Mouse (Mus musculus): ENCODE data around the gene Sohlh1.

DNA sequence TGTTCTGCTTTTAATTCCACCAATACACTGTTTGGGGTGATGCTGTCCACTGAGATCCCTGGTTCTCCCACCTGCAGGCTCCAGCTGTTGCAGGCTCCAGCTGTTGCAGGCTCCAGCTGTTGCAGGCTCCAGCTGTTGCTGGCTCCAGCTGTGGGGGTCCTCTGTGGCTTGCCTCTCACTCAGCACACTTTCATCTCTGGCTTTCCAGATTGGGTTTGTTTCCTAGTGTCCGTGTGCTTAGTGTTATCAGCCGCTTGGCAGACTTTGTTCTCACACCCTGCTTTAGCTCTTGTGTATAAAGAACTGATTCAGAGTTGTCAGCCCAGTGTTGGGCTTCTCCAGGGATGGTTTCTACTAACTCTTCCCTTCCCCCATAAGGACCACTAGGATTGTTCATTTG lies 49.4 kb downstream of the Sohlh1 start:
- TF ChIP-seq CTCF (IDR thresholded peaks at IDR 0.05; ENCODE audit: control insufficient read depth, insufficient read depth, low read length), result no peak
- no peak for TF ChIP-seq POLR2A (IDR thresholded peaks at IDR 0.05; ENCODE audit: borderline replicate concordance, control insufficient read depth, low read depth, low read length)

All from bone marrow, adult 2 months (tissue).